Mouse (Mus musculus) MEL (cell line): ENCODE results near the gene Rnpc3. TPM values are rescaled to one million over a fixed set of nuclear protein-coding genes. Genes with fewer than 3 reads are reported as not detected.

Experiments used
- DNase-seq: peaks from one replicate; pipeline ENCODE4 v3.0.0; 2011; ENCODE audit warnings: low read depth, low spot score
- H3K27ac ChIP-seq: 2 replicates; pipeline ENCODE4 v1.5.1; 2012; ENCODE audit warnings: low read depth, mild to moderate bottlenecking, control low read depth, low read length, moderate library complexity; ENCODE audit not compliant: control insufficient read depth
- H3K27me3 ChIP-seq, 2 experiments: fragments of 150-350 bp in 1 of 2; sonication (generic) in 1 of 2; 2 replicates each; pipeline ENCODE4 v1.6.1; 2012; ENCODE audit warnings: low read length in 2 of 2, mild to moderate bottlenecking in 2 of 2, improper control_type of control experiment in 1 of 2, moderate library complexity in 1 of 2; ENCODE audit not compliant: insufficient read depth in 2 of 2, control insufficient read depth in 1 of 2
- H3K36me3 ChIP-seq, 2 experiments: 2 replicates each; pipeline ENCODE4 v1.6.1; 2012 to 2014; ENCODE audit warnings: low read length in 2 of 2, improper control_type of control experiment in 1 of 2, inconsistent platforms in 1 of 2, mild to moderate bottlenecking in 1 of 2; ENCODE audit not compliant: insufficient read depth in 2 of 2, control insufficient read depth in 1 of 2
- H3K4me1 ChIP-seq, 2 experiments: fragments of 150-350 bp in 1 of 2; sonication (generic) in 1 of 2; 2 replicates each; pipeline ENCODE4 v1.6.1; 2012; ENCODE audit warnings: low read length in 2 of 2, improper control_type of control experiment in 1 of 2, mild to moderate bottlenecking in 1 of 2; ENCODE audit not compliant: insufficient read depth in 2 of 2, control insufficient read depth in 1 of 2
- H3K4me3 ChIP-seq, 2 experiments: fragments of 150-350 bp in 1 of 2; sonication (generic) in 1 of 2; 2 replicates each; pipeline ENCODE4 v1.5.1; 2012; ENCODE audit warnings: low read depth in 2 of 2, low read length in 2 of 2, mild to moderate bottlenecking in 2 of 2, moderate library complexity in 2 of 2, control low read depth in 1 of 2, improper control_type of control experiment in 1 of 2; ENCODE audit not compliant: control insufficient read depth in 1 of 2, insufficient read depth in 1 of 2
- H3K79me2 ChIP-seq: 2 replicates; pipeline ENCODE4 v1.6.1; 2012; ENCODE audit warnings: mild to moderate bottlenecking, low read length, moderate library complexity; ENCODE audit not compliant: control insufficient read depth, poor library complexity, insufficient read depth
- H3K9ac ChIP-seq: 2 replicates; pipeline ENCODE4 v1.6.1; 2012; ENCODE audit warnings: low read depth, mild to moderate bottlenecking, control low read depth, low read length, moderate library complexity; ENCODE audit not compliant: control insufficient read depth, poor library complexity, severe bottlenecking
- H3K9me3 ChIP-seq: fragments of 150-350 bp; sonication (generic); replicated peaks from 2 replicates; pipeline ENCODE4 v1.6.1; 2012; ENCODE audit warnings: mild to moderate bottlenecking, low read length, improper control_type of control experiment, moderate library complexity; ENCODE audit not compliant: insufficient read depth
- BHLHE40 ChIP-seq: IDR thresholded peaks from 2 replicates; pipeline ENCODE4 v1.6.1; 2012; ENCODE audit warnings: low read depth, mild to moderate bottlenecking, inconsistent platforms, low read length, improper control_type of control experiment, borderline replicate concordance
- CHD1 ChIP-seq: IDR thresholded peaks from 2 replicates; pipeline ENCODE4 v1.6.1; 2012; ENCODE audit warnings: low read depth, mild to moderate bottlenecking, inconsistent platforms, low read length, improper control_type of control experiment
- EP300 ChIP-seq, 2 experiments: IDR thresholded peaks; 2 replicates each; pipeline ENCODE4 v1.6.1; 2011; ENCODE audit warnings: improper control_type of control experiment in 2 of 2, low read length in 2 of 2, low read depth in 1 of 2, mild to moderate bottlenecking in 1 of 2
- GATA1 ChIP-seq: IDR thresholded peaks from 2 replicates; pipeline ENCODE4 v1.6.1; 2011; ENCODE audit warnings: low read depth, low read length, improper control_type of control experiment
- MAX ChIP-seq: IDR thresholded peaks from 2 replicates; pipeline ENCODE4 v1.6.1; 2011; ENCODE audit warnings: low read length, improper control_type of control experiment
- MXI1 ChIP-seq: IDR thresholded peaks from 2 replicates; pipeline ENCODE4 v1.6.1; 2011; ENCODE audit warnings: mild to moderate bottlenecking, low read depth, low read length, improper control_type of control experiment
- MYB ChIP-seq: IDR thresholded peaks from 2 replicates; pipeline ENCODE4 v1.6.1; 2011; ENCODE audit warnings: mild to moderate bottlenecking, low read depth, low read length, improper control_type of control experiment
- MYC ChIP-seq: IDR thresholded peaks from 2 replicates; pipeline ENCODE4 v1.6.1; 2011; ENCODE audit warnings: low read depth, mild to moderate bottlenecking, low read length, improper control_type of control experiment, moderate library complexity
- NELFE ChIP-seq: IDR thresholded peaks from 2 replicates; pipeline ENCODE4 v1.6.1; 2011; ENCODE audit warnings: low read depth, low read length, improper control_type of control experiment
- SIN3A ChIP-seq: IDR thresholded peaks from 2 replicates; pipeline ENCODE4 v1.6.1; 2012; ENCODE audit warnings: low read length, improper control_type of control experiment, inconsistent platforms
- TAL1 ChIP-seq: IDR thresholded peaks from 2 replicates; pipeline ENCODE4 v1.6.1; 2012; ENCODE audit warnings: mild to moderate bottlenecking, inconsistent platforms, low read length, moderate library complexity, mixed read lengths
- TCF12 ChIP-seq: IDR thresholded peaks from 2 replicates; pipeline ENCODE4 v1.6.1; 2014; ENCODE audit warnings: low read depth, mild to moderate bottlenecking, inconsistent platforms, low read length, improper control_type of control experiment, moderate library complexity
- ZNF384 ChIP-seq: IDR thresholded peaks from 2 replicates; pipeline ENCODE4 v1.6.1; 2012; ENCODE audit warnings: low read depth, mild to moderate bottlenecking, inconsistent platforms, low read length, improper control_type of control experiment
- polyA plus RNA-seq, 2 experiments: library from polyadenylated mRNA; stranded (reverse) in 1 of 2; unstranded in 1 of 2; fragments of >175 nt in 1 of 2; fragments of >200 nt in 1 of 2; gene quantifications; 2 replicates each; pipeline versions ENCODE4 v1.2.1 to v1.2.4; 2012; ENCODE audit warnings: low replicate concordance in 2 of 2, low read depth in 1 of 2; ENCODE audit not compliant: insufficient read length in 2 of 2, insufficient read depth in 1 of 2, missing spikeins in 1 of 2
- total RNA-seq: library from RNA; depleted of rRNA; stranded (reverse); fragments of 300-350 nt; gene quantifications from 2 replicates; pipeline ENCODE4 v1.2.3, GENCODE M21; 2012

The Rnpc3 gene
- total and polyA plus RNA-seq, 3 experiments: 12.9 to 21.0 TPM; not detected in 1

DNA sequence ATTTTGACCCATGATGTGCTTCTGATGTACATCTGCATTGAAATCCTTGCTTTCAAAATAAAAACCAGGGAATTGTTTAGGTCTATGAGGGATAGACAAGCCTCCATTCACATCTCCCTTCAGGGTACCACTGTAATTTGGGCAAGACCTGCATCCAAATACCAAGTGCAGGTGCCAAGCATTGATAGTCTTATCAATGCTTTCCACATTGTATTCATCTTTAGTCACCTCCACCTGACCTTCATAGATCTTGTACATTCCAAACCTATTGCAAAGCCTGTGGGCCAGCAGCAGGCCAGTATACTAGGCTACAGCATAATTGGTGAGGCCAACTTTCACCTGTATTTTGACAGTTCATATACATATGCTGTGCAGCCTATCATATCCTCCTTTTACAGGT is 1.7 kb upstream of the Rnpc3 start:
- TF ChIP-seq NELFE: no peak
- TF ChIP-seq SIN3A: no peak
- TF ChIP-seq MYB: no peak
- peak; percentile 59 for TF ChIP-seq TAL1
- TF ChIP-seq CHD1: no peak
- TF ChIP-seq ZNF384: no peak
- peak; percentile 21; the same call in 1 of the 2 replicates for TF ChIP-seq GATA1
- TF ChIP-seq MXI1: no peak
- TF ChIP-seq EP300 (IDR thresholded peaks at IDR 0.05; ENCODE audit: low read depth in 1 of 2, low read length in 2 of 2): peak in 1 of 2 experiments; percentile 38; a peak in 1 of 4 replicates
- TF ChIP-seq, all 39 proteins: peak for 3
- no peak overlapping the region for H3K9ac ChIP-seq
- peaks cover 9% of the 10 kb centered on the region for H3K79me2 ChIP-seq
- no peaks in the 10 kb centered on the region for H3K9me3 ChIP-seq
- H3K27me3 ChIP-seq: no peaks in the 10 kb centered on the region
- H3K4me3 ChIP-seq: no peak overlapping the region
- no peak overlapping the region for H3K27ac ChIP-seq
- peaks cover 2 to 20% of the 10 kb centered on the region in 2 experiments for H3K36me3 ChIP-seq
- H3K4me1 ChIP-seq: peaks cover 0 to 6% of the 10 kb centered on the region in 2 experiments; a peak in 2 of 4 replicates
- DNase-seq: peak; percentile 14

- H3K4me1 ChIP-seq: peaks cover 0 to 6% of the 10 kb centered on the region in 2 experiments; a peak in 2 of 4 replicates
- TF ChIP-seq MAX: peak; percentile 46; the same call in 1 of the 2 replicates
- TF ChIP-seq EP300 (IDR thresholded peaks at IDR 0.05; ENCODE audit: low read depth in 1 of 2, low read length in 2 of 2): 0 out of 4 replicates have a peak, but pooled peaks of 1 of the 2 experiments have one; percentile 14
- peak; percentile 29; the same call in 1 of the 2 replicates for TF ChIP-seq MYC
- TF ChIP-seq MXI1: no peak; the same call in 1 of the 2 replicates
- no peak for TF ChIP-seq TCF12
- TF ChIP-seq CHD1: peak; percentile 96
- peak; percentile 79 for DNase-seq
Measured at GRCm38 (mm10) chr3:113630564-113630963, 615 bp upstream of the Rnpc3 start.

DNA sequence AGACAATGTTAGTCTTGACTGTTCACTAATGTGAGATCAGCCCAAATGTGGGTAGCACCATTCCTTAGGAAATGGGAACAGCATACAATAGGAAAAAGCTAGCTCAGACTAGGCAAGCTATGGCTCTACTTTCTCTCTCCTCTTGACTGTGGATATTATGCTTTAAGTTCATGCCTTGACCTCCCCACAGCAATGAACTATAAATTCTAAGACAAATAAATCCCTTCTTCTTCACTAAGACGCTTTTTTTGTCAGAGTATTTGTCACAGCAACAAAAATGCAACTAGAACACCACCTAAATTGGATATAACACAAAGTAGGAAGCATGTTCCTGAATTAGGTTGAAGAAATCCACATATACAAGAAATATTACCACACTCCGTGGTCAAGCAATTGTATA is 23.4 kb downstream of the Rnpc3 start, which contains the start of gene Amy1:
Gene Amy1 (minus strand): TSS at position 101 of the 400 bp plus-strand sequence.
- peaks cover 0 to 52% of the 10 kb centered on the region in 2 experiments; a peak in 2 of 4 replicates for H3K36me3 ChIP-seq

More at GRCm38 (mm10) chr3:113630564-113630963, 615 bp upstream of the Rnpc3 start:
- peak overlapping the region; percentile 68 to 91 for H3K4me3 ChIP-seq
- peak overlapping the region; percentile 96 for H3K27ac ChIP-seq
- H3K9ac ChIP-seq: peak overlapping the region; percentile 99
- H3K27me3 ChIP-seq: no peaks in the 10 kb centered on the region
- no peaks in the 10 kb centered on the region for H3K9me3 ChIP-seq
- peaks cover 2 to 22% of the 10 kb centered on the region in 2 experiments for H3K36me3 ChIP-seq
- H3K79me2 ChIP-seq: peaks cover 10% of the 10 kb centered on the region

More for the DNA sequence above, 23.4 kb downstream of the Rnpc3 start, which contains the start of gene Amy1:
- no peaks in the 10 kb centered on the region for H3K79me2 ChIP-seq
- H3K27me3 ChIP-seq: no peaks in the 10 kb centered on the region
- DNase-seq: no peak
- H3K27ac ChIP-seq: no peak within 1 kb of the TSS
- TF ChIP-seq BHLHE40 (no peak), GATA1 (no peak), TAL1 (no peak), EP300 (IDR thresholded peaks at IDR 0.05; ENCODE audit: low read depth in 1 of 2, low read length in 2 of 2) (no peak)
- no peaks in the 10 kb centered on the region for H3K4me1 ChIP-seq
- no peaks in the 10 kb centered on the region for H3K9me3 ChIP-seq
- H3K9ac ChIP-seq: no peak within 1 kb of the TSS
- no peak within 1 kb of the TSS for H3K4me3 ChIP-seq
